Mouse (Mus musculus) forebrain, embryonic 11.5 days (tissue): ENCODE results near the gene Soat1. TPM values are rescaled to one million over a fixed set of nuclear protein-coding genes. Genes with fewer than 3 reads are reported as not detected.

Experiments used
- ATAC-seq: fragments of 200-750 bp; cut with Nextera tagmentation; replicated peaks from 2 replicates; pipeline ENCODE4 v1.8.0; 2017; ENCODE audit warnings: moderate TSS enrichment; ENCODE audit not compliant: low FRiP score
- DNase-seq: peaks from one replicate; pipeline ENCODE4 v3.0.0-alpha.2; 2017; ENCODE audit warnings: low spot score
- H3K27ac ChIP-seq: fragments of 300-500 bp; sonication (generic); 2 replicates; pipeline ENCODE4 v1.5.1; 2014; ENCODE audit warnings: low read depth, low read length
- H3K27me3 ChIP-seq: fragments of 300-500 bp; sonication (generic); 2 replicates; pipeline ENCODE4 v1.6.1; 2014; ENCODE audit warnings: mild to moderate bottlenecking, low read length, mixed read lengths; ENCODE audit not compliant: control insufficient read depth, insufficient read depth
- H3K36me3 ChIP-seq: fragments of 300-500 bp; sonication (generic); 2 replicates; pipeline ENCODE4 v1.6.1; 2014; ENCODE audit warnings: mild to moderate bottlenecking, low read length, moderate library complexity, mixed read lengths; ENCODE audit not compliant: control insufficient read depth, insufficient read depth
- H3K4me1 ChIP-seq: fragments of 300-500 bp; sonication (generic); replicated peaks from 2 replicates; pipeline ENCODE4 v1.6.1; 2014; ENCODE audit warnings: low read length, mixed read lengths; ENCODE audit not compliant: control insufficient read depth, insufficient read depth
- H3K4me2 ChIP-seq: fragments of 300-500 bp; sonication (generic); 2 replicates; pipeline ENCODE4 v1.6.1; 2014; ENCODE audit warnings: low read depth, mild to moderate bottlenecking, low read length, moderate library complexity, mixed read lengths; ENCODE audit not compliant: severe bottlenecking
- H3K4me3 ChIP-seq: fragments of 300-500 bp; sonication (generic); 2 replicates; pipeline ENCODE4 v1.5.1; 2014; ENCODE audit warnings: low read depth, low read length
- H3K9ac ChIP-seq: fragments of 300-500 bp; sonication (generic); 2 replicates; pipeline ENCODE4 v1.6.1; 2014; ENCODE audit warnings: low read length
- H3K9me3 ChIP-seq: fragments of 300-500 bp; sonication (generic); 2 replicates; pipeline ENCODE4 v1.6.1; 2016; ENCODE audit warnings: low read length, mixed read lengths; ENCODE audit not compliant: control insufficient read depth
- WGBS: fragments of 180-500 bp; shearing (Covaris S2); extraction: QIAGEN DNeasy Blood & Tissue Kit; methylation state at CpG from one replicate; pipeline ENCODE4 v1.1.7; 2014; 5-methylcytosine and 5-hydroxymethylcytosine counted together
- polyA plus RNA-seq: library from polyadenylated mRNA; unstranded; fragments of >200 nt; fragmentation: Nextera tagmentation; extraction: Ambion mirVana; gene quantifications from 2 replicates; pipeline ENCODE4 v1.2.1, GENCODE M21; 2014

Gene Soat1
- polyA plus RNA-seq, 1 experiment from 2014 or later: 25.8 TPM

DNA sequence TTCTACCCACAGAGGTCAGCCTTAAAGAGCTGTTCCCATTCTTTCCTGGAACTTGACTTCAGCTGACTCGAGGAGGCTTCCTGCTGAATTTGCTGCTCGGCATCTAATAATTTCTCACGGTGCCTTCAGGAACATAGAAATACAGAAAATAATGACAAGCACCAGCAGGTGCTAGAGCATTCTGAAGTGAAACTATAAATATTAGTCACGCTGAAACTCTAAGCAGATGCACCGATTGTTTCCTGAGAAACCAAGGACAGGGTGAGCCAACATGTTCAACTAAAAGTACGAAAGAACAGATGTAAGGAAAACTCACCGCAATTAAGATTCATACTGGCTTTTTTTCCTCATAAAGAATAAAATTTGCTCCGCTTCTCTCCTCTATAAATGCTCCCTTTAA, 20.9 kb upstream of the Soat1 start:
- DNase-seq: no peak
- no peaks in the 10 kb centered on the region for H3K27me3 ChIP-seq
- no peak for ATAC-seq
- no peaks in the 10 kb centered on the region for H3K9me3 ChIP-seq
- H3K27ac ChIP-seq: no peak overlapping the region
- H3K4me1 ChIP-seq: no peaks in the 10 kb centered on the region
- 90% methylated on average over 8 of the region's 8 CpGs for WGBS
- no peak overlapping the region for H3K9ac ChIP-seq
- no peak overlapping the region for H3K4me3 ChIP-seq
- H3K36me3 ChIP-seq: no peaks in the 10 kb centered on the region
- H3K4me2 ChIP-seq: no peak overlapping the region

DNA sequence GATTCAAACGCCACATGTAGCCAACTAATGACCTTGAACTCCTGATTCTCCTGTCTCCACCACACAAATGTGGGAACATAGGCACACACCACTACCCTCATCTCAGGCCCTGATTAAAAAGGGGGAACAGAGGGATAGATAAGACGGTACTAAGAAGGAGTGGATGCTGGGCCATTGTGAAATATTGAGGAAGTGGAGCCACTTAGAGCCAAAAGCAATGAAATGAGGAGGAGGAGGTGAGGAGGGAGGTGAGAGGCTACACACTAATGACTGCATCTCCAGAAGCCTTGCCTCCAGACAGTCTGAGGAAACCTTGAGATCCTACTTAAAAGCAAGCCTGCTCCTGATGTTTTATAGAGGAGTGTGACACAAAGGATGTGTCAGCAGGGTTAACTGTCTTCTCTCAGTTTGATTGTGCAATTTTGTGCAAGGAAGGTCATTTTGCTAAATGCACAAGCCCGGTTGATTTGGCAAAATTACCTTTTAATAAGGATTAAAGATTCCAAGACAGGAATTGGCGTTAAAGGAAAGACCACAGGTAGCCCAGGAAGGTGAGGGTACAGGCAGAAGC, 17.2 kb upstream of the Soat1 start:
- Histone ChIP-seq H3K4me2 (no peak overlapping the region), H3K9me3 (no peaks in the 10 kb centered on the region), H3K36me3 (no peaks in the 10 kb centered on the region), H3K27ac (no peak overlapping the region), H3K4me1 (no peaks in the 10 kb centered on the region), H3K9ac (no peak overlapping the region), H3K4me3 (no peak overlapping the region), H3K27me3 (no peaks in the 10 kb centered on the region)
- ATAC-seq (no peak), DNase-seq (no peak)
- whole genome bisulfite sequencing: 86% methylated on average over 4 of the region's 4 CpGs

DNA sequence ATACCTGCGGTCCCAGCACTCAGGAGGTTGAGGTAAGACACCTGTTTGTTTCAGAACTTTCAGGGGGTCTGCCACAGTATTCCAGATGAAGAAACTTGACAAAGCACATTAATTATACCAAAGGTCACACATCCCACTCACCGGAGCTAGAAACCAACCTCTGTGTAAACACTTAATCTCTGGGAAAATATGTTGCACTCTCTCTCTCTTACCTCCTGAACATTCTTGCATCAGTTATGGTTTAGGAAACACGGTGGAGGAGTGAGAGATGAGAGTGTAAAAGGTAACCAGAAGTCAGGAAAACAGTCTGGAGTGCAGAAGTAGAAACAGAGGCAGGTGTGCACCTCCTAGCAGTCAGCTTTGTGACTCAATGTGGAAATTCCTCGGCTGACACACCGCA, 13.9 kb upstream of the Soat1 start:
- Histone ChIP-seq H3K4me1 (no peaks in the 10 kb centered on the region), H3K9me3 (no peaks in the 10 kb centered on the region), H3K27ac (no peak overlapping the region), H3K9ac (no peak overlapping the region), H3K27me3 (no peaks in the 10 kb centered on the region), H3K36me3 (no peaks in the 10 kb centered on the region), H3K4me2 (no peak overlapping the region), H3K4me3 (no peak overlapping the region)
- ATAC-seq (no peak), DNase-seq (no peak)
- WGBS: 90% methylated on average over 5 of the region's 5 CpGs

DNA sequence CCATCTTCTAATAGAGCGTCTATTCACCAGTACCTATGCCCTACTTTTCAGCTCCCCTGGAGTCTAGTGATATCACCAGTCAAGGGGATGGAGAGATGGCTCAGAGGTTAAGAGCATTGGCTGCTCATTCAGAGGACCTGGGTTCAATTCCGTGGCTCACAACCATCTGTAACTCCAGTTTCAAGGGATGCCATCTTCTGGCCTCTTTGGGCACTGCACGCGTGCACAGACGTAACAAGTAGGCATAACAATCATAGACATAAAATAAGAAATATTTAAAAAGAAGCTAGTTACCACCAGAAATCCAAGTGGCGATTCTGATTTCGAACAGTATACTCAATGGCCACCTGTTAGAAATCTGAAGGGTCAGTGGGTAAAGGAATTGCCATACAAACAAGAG, 13.4 kb upstream of the Soat1 start:
- H3K9ac ChIP-seq: no peak overlapping the region
- H3K4me2 ChIP-seq: no peak overlapping the region
- H3K36me3 ChIP-seq: no peaks in the 10 kb centered on the region
- no peaks in the 10 kb centered on the region for H3K9me3 ChIP-seq
- no peak overlapping the region for H3K27ac ChIP-seq
- no peak for DNase-seq
- no peaks in the 10 kb centered on the region for H3K4me1 ChIP-seq
- 95% methylated on average over 7 of the region's 7 CpGs for WGBS
- no peak overlapping the region for H3K4me3 ChIP-seq
- no peaks in the 10 kb centered on the region for H3K27me3 ChIP-seq
- ATAC-seq: no peak

DNA sequence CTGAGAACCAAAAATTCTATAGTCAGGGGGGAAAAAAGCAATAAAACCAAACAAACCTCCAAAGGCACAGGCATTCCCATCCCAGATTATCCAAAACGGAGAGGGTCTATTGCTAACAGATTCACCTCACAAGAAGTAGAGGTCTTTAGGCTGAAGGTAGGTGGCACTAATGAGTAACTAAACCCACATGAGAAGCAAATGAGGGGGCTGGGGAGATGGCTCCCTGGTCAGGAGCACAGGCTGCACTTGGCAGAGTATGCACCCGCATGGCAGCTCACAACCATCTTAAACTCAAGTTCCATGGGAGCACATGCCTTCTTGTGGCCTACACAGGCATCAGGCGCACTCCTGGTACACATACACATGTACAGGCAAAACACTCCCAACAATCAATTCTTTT, 7.7 kb upstream of the Soat1 start:
- no peaks in the 10 kb centered on the region for H3K27me3 ChIP-seq
- no peak for DNase-seq
- H3K4me3 ChIP-seq: no peak overlapping the region
- H3K9ac ChIP-seq: no peak overlapping the region
- H3K4me2 ChIP-seq: no peak overlapping the region
- WGBS: 87% methylated on average over 3 of the region's 3 CpGs
- ATAC-seq: no peak
- H3K27ac ChIP-seq: no peak overlapping the region
- no peaks in the 10 kb centered on the region for H3K36me3 ChIP-seq
- H3K4me1 ChIP-seq: no peaks in the 10 kb centered on the region
- H3K9me3 ChIP-seq: no peaks in the 10 kb centered on the region

DNA sequence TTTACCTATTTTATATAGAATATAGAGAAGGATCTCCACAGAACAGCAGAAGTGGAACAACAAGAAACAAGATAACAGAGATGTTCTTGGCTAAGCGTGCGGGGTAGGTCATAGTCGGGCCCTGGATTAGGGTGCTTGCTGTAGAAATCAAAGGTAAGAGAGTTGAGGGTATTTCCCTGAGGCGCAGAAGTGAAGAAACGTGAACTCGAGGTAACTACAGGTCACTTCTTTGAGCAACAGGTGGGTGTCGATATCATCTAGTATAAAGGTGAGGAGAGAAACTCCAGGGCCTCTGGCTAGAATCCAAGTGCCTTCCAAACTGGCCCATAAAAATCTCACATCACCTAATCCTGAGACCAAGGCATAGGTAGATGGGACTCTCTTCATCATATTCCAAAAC, 2.4 kb upstream of the Soat1 start:
- no peak overlapping the region for H3K4me2 ChIP-seq
- WGBS: 30% methylated on average over 7 of the region's 7 CpGs
- H3K4me1 ChIP-seq: no peaks in the 10 kb centered on the region
- H3K27me3 ChIP-seq: no peaks in the 10 kb centered on the region
- no peak overlapping the region for H3K9ac ChIP-seq
- no peaks in the 10 kb centered on the region for H3K36me3 ChIP-seq
- ATAC-seq: no peak
- no peaks in the 10 kb centered on the region for H3K9me3 ChIP-seq
- DNase-seq: no peak
- H3K4me3 ChIP-seq: no peak overlapping the region
- H3K27ac ChIP-seq: no peak overlapping the region

DNA sequence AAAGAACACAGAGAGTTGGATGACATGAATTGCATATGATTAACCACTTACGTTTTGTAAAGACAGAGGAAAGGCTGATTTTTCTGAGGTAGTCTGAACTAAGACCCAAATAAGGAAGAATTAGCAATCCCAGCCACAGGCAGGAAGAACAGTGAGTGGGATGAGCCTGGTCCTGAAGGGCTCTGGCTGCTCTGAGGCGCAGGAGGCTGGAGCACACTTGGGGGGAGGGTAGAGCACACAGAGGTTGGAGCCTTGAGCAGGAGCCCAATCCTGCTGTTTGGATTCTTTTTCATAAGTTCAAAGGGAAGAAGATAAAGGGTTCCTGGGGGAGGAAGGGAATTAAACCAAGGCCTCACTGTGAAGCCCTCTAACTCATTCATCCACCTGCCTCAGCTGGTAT, 1.9 kb upstream of the Soat1 start:
- ATAC-seq (no peak), DNase-seq (no peak)
- 24% methylated on average over 2 of the region's 2 CpGs for WGBS
- Histone ChIP-seq H3K27ac (no peak overlapping the region), H3K36me3 (no peaks in the 10 kb centered on the region), H3K4me2 (no peak overlapping the region), H3K27me3 (no peaks in the 10 kb centered on the region), H3K9ac (no peak overlapping the region), H3K4me1 (no peaks in the 10 kb centered on the region), H3K9me3 (no peaks in the 10 kb centered on the region), H3K4me3 (no peak overlapping the region)

DNA sequence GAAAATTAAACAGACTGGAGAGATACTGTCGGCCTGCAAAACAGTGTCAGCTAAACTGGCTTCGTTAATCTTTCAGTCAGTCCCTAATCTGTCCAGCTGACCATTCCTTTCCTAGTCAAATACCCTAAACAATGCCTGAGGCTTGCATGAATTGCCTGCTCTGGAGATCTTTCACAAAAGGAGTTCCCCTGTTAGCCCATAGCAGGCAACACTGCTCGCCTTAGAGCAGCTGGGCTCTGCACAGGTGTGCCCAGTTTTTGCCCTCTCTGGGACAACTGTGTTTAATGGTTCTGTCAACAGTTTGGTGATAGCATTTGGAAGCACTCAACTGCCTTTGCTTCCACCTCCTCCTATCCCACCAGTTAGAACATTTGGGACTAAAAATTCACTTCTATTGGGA, 723 bp upstream of the Soat1 start:
- ATAC-seq (no peak), DNase-seq (no peak)
- H3K4me3 ChIP-seq: no peak overlapping the region
- no peaks in the 10 kb centered on the region for H3K4me1 ChIP-seq
- no peaks in the 10 kb centered on the region for H3K36me3 ChIP-seq
- H3K9ac ChIP-seq: no peak overlapping the region
- no peaks in the 10 kb centered on the region for H3K9me3 ChIP-seq
- WGBS: 10% methylated on average over 3 of the region's 3 CpGs
- H3K27ac ChIP-seq: no peak overlapping the region
- no peak overlapping the region for H3K4me2 ChIP-seq
- no peaks in the 10 kb centered on the region for H3K27me3 ChIP-seq

DNA sequence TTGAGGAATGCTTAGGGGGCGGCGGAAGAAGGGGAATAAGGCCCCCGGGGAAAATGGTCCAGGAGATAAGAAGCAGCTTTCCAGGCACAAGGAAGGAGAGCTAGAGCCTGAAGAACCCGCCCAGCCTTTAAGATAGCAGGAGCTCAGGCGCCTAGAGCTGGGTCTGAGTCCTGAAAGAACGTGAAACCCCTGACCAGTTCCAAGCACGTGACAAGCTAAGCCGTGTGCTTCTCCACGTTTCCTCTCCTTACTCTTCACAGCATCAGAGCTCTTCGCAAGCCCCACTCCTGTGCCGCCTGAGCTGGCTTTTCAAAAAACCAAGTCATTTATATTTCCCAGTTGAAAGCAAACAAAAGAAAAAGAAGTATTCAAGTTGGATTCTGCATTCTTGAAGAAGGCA, 1.1 kb downstream of the Soat1 start:
- Histone ChIP-seq H3K36me3 (no peaks in the 10 kb centered on the region), H3K4me1 (no peaks in the 10 kb centered on the region), H3K4me2 (peak overlapping the region; percentile 74), H3K4me3 (peak overlapping the region; percentile 75), H3K27ac (no peak overlapping the region), H3K9me3 (no peaks in the 10 kb centered on the region), H3K9ac (peak overlapping the region; percentile 13; the same call in 1 of the 2 replicates), H3K27me3 (no peaks in the 10 kb centered on the region)
- 3% methylated on average over 11 of the region's 11 CpGs for WGBS
- ATAC-seq: no peak
- DNase-seq: peak; percentile 56
